Mouse (Mus musculus): ENCODE data around the gene Stim1. TPM values are rescaled to one million over a fixed set of nuclear protein-coding genes. Genes with fewer than 3 reads are reported as not detected.
"Not testable (repeated sequence)": the region's sequence is repeated elsewhere in the genome, so short reads cannot be mapped to it uniquely, and the experiment has no call there.

The Stim1 gene
- polyA plus RNA-seq, 1 experiment from 2014 or later = 14.3 TPM

- H3K4me2 ChIP-seq (ENCODE audit: low read depth, low read length, severe bottlenecking) = no peak overlapping the region
- H3K27me3 ChIP-seq (ENCODE audit: control insufficient read depth, insufficient read depth, low read length) = no peaks in the 10 kb centered on the region
- H3K27ac ChIP-seq (ENCODE audit: low read depth, low read length) = no peak overlapping the region
- H3K4me3 ChIP-seq (ENCODE audit: low read depth, low read length) = no peak overlapping the region
- DNase-seq (ENCODE audit: low spot score) (no peak), ATAC-seq (replicated peaks; ENCODE audit: low FRiP score) (no peak)
- no peaks in the 10 kb centered on the region for H3K36me3 ChIP-seq (ENCODE audit: control insufficient read depth, insufficient read depth, low read length)
- 93% methylated on average over 2 of the region's 2 CpGs for WGBS
- H3K9ac ChIP-seq (ENCODE audit: low read length) = no peak overlapping the region
- H3K4me1 ChIP-seq (replicated peaks; ENCODE audit: control insufficient read depth, insufficient read depth, low read length) = 0 out of 2 replicates have a peak, but pooled peaks cover 1% of the 10 kb centered on the region
- no peaks in the 10 kb centered on the region for H3K9me3 ChIP-seq (ENCODE audit: control insufficient read depth, low read length)
Measured at GRCm38 (mm10) chr7:102404118-102404517, 136.5 kb downstream of the Stim1 start.

GRCm38 (mm10) chr7:102407440-102407839 is 139.8 kb downstream of the Stim1 start:
- H3K27me3 ChIP-seq (ENCODE audit: control insufficient read depth, insufficient read depth, low read length) = no peaks in the 10 kb centered on the region
- no peak overlapping the region for H3K4me3 ChIP-seq (ENCODE audit: low read depth, low read length)
- no peak overlapping the region for H3K4me2 ChIP-seq (ENCODE audit: low read depth, low read length, severe bottlenecking)
- ATAC-seq (replicated peaks; ENCODE audit: low FRiP score) (no peak), DNase-seq (ENCODE audit: low spot score) (no peak)
- H3K27ac ChIP-seq (ENCODE audit: low read depth, low read length) = no peak overlapping the region
- no peaks in the 10 kb centered on the region for H3K4me1 ChIP-seq (replicated peaks; ENCODE audit: control insufficient read depth, insufficient read depth, low read length)
- H3K36me3 ChIP-seq (ENCODE audit: control insufficient read depth, insufficient read depth, low read length) = no peaks in the 10 kb centered on the region
- no peaks in the 10 kb centered on the region for H3K9me3 ChIP-seq (ENCODE audit: control insufficient read depth, low read length)
- no peak overlapping the region for H3K9ac ChIP-seq (ENCODE audit: low read length)

GRCm38 (mm10) chr7:102415272-102415671 is 147.7 kb downstream of the Stim1 start:
- H3K27ac ChIP-seq (ENCODE audit: low read depth, low read length); H3K4me2 ChIP-seq (ENCODE audit: low read depth, low read length, severe bottlenecking); H3K9ac ChIP-seq (ENCODE audit: low read length); H3K36me3 ChIP-seq (ENCODE audit: control insufficient read depth, insufficient read depth, low read length); DNase-seq (ENCODE audit: low spot score); H3K9me3 ChIP-seq (ENCODE audit: control insufficient read depth, low read length); ATAC-seq (replicated peaks; ENCODE audit: low FRiP score); H3K27me3 ChIP-seq (ENCODE audit: control insufficient read depth, insufficient read depth, low read length); H3K4me1 ChIP-seq (replicated peaks; ENCODE audit: control insufficient read depth, insufficient read depth, low read length); H3K4me3 ChIP-seq (ENCODE audit: low read depth, low read length): not testable (repeated sequence)
- 93% methylated on average over 9 of the region's 9 CpGs for WGBS

- DNase-seq (ENCODE audit: low spot score) = no peak
- ATAC-seq (replicated peaks; ENCODE audit: low FRiP score) = no peak
- no peak overlapping the region for H3K4me3 ChIP-seq (ENCODE audit: low read depth, low read length)
- H3K27me3 ChIP-seq (ENCODE audit: control insufficient read depth, insufficient read depth, low read length) = no peaks in the 10 kb centered on the region
- H3K4me2 ChIP-seq (ENCODE audit: low read depth, low read length, severe bottlenecking) = no peak overlapping the region
- H3K27ac ChIP-seq (ENCODE audit: low read depth, low read length) = no peak overlapping the region
- no peaks in the 10 kb centered on the region for H3K9me3 ChIP-seq (ENCODE audit: control insufficient read depth, low read length)
- 36% methylated on average over 6 of the region's 6 CpGs for WGBS
- H3K36me3 ChIP-seq (ENCODE audit: control insufficient read depth, insufficient read depth, low read length) = no peaks in the 10 kb centered on the region
- no peak overlapping the region for H3K9ac ChIP-seq (ENCODE audit: low read length)
- no peaks in the 10 kb centered on the region for H3K4me1 ChIP-seq (replicated peaks; ENCODE audit: control insufficient read depth, insufficient read depth, low read length)
Measured at GRCm38 (mm10) chr7:102415841-102416240, 148.2 kb downstream of the Stim1 start.

- Histone ChIP-seq H3K4me3 (ENCODE audit: low read depth, low read length) (no peak overlapping the region), H3K9ac (ENCODE audit: low read length) (no peak overlapping the region), H3K9me3 (ENCODE audit: control insufficient read depth, low read length) (no peaks in the 10 kb centered on the region), H3K27me3 (ENCODE audit: control insufficient read depth, insufficient read depth, low read length) (no peaks in the 10 kb centered on the region), H3K36me3 (ENCODE audit: control insufficient read depth, insufficient read depth, low read length) (no peaks in the 10 kb centered on the region), H3K27ac (ENCODE audit: low read depth, low read length) (no peak overlapping the region), H3K4me1 (replicated peaks; ENCODE audit: control insufficient read depth, insufficient read depth, low read length) (no peaks in the 10 kb centered on the region), H3K4me2 (ENCODE audit: low read depth, low read length, severe bottlenecking) (no peak overlapping the region)
- DNase-seq (ENCODE audit: low spot score) (peak; percentile 61), ATAC-seq (replicated peaks; ENCODE audit: low FRiP score) (peak; percentile 71)
- 12% methylated on average over 4 of the region's 4 CpGs for WGBS
Measured at GRCm38 (mm10) chr7:102417398-102417797, 149.8 kb downstream of the Stim1 start.

GRCm38 (mm10) chr7:102422036-102422435 is 154.4 kb downstream of the Stim1 start:
- Histone ChIP-seq H3K36me3 (ENCODE audit: control insufficient read depth, insufficient read depth, low read length) (no peaks in the 10 kb centered on the region), H3K4me1 (replicated peaks; ENCODE audit: control insufficient read depth, insufficient read depth, low read length) (no peaks in the 10 kb centered on the region), H3K27ac (ENCODE audit: low read depth, low read length) (no peak overlapping the region), H3K9ac (ENCODE audit: low read length) (no peak overlapping the region), H3K9me3 (ENCODE audit: control insufficient read depth, low read length) (no peaks in the 10 kb centered on the region), H3K4me2 (ENCODE audit: low read depth, low read length, severe bottlenecking) (no peak overlapping the region), H3K27me3 (ENCODE audit: control insufficient read depth, insufficient read depth, low read length) (no peaks in the 10 kb centered on the region), H3K4me3 (ENCODE audit: low read depth, low read length) (no peak overlapping the region)
- 94% methylated on average over 2 of the region's 2 CpGs for WGBS
- ATAC-seq (replicated peaks; ENCODE audit: low FRiP score) (no peak), DNase-seq (ENCODE audit: low spot score) (no peak)

GRCm38 (mm10) chr7:102425933-102426685 is 158.5 kb downstream of the Stim1 start:
- H3K36me3 ChIP-seq (ENCODE audit: control insufficient read depth, insufficient read depth, low read length) = no peaks in the 10 kb centered on the region
- WGBS = 63% methylated on average over 6 of the region's 6 CpGs
- DNase-seq (ENCODE audit: low spot score) = no peak
- no peak overlapping the region for H3K9ac ChIP-seq (ENCODE audit: low read length)
- no peak overlapping the region for H3K4me3 ChIP-seq (ENCODE audit: low read depth, low read length)
- ATAC-seq (replicated peaks; ENCODE audit: low FRiP score) = no peak
- no peak overlapping the region for H3K4me2 ChIP-seq (ENCODE audit: low read depth, low read length, severe bottlenecking)
- no peak overlapping the region for H3K27ac ChIP-seq (ENCODE audit: low read depth, low read length)
- no peaks in the 10 kb centered on the region for H3K9me3 ChIP-seq (ENCODE audit: control insufficient read depth, low read length)
- H3K4me1 ChIP-seq (replicated peaks; ENCODE audit: control insufficient read depth, insufficient read depth, low read length) = no peaks in the 10 kb centered on the region
- no peaks in the 10 kb centered on the region for H3K27me3 ChIP-seq (ENCODE audit: control insufficient read depth, insufficient read depth, low read length)

GRCm38 (mm10) chr7:102434344-102434743 is 166.7 kb downstream of the Stim1 start:
- 85% methylated on average over 2 of the region's 2 CpGs for WGBS
- no peaks in the 10 kb centered on the region for H3K9me3 ChIP-seq (ENCODE audit: control insufficient read depth, low read length)
- H3K4me3 ChIP-seq (ENCODE audit: low read depth, low read length) = no peak overlapping the region
- no peak overlapping the region for H3K27ac ChIP-seq (ENCODE audit: low read depth, low read length)
- no peaks in the 10 kb centered on the region for H3K36me3 ChIP-seq (ENCODE audit: control insufficient read depth, insufficient read depth, low read length)
- H3K4me2 ChIP-seq (ENCODE audit: low read depth, low read length, severe bottlenecking) = no peak overlapping the region
- DNase-seq (ENCODE audit: low spot score) (peak; percentile 21), ATAC-seq (replicated peaks; ENCODE audit: low FRiP score) (no peak)
- H3K4me1 ChIP-seq (replicated peaks; ENCODE audit: control insufficient read depth, insufficient read depth, low read length) = no peaks in the 10 kb centered on the region
- no peak overlapping the region for H3K9ac ChIP-seq (ENCODE audit: low read length)
- H3K27me3 ChIP-seq (ENCODE audit: control insufficient read depth, insufficient read depth, low read length) = no peaks in the 10 kb centered on the region
